8 mouse cellular contexts compared by ENCODE assay signal in the genomic region with DNA sequence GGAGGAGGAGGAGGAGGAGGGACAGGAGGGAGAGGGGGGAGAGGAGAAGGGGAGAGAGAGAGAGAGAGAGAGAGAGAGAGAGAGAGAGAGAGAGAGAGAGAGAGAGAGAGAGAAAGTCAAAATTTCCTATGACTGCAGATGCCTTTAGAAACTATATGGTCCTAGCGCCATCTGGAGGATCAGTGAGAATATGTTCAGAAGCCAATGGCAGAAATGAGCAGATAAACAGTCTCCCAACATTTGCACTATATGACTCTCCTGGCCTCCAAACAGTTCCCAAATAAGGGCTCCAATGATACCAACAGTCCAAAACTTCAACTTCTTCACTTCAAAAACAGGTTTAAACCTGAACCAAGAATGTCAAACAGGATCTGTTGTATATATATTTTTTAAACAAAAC.
DNase-seq lines count a peak whose midpoint lies in the region; ATAC-seq and TF ChIP-seq lines count a peak whose summit lies in the region.
"Had no signal": no experiment of that assay in that cellular context is flagged by ENCODE, and none has a peak within 500 bp of the region (broad histone marks: within the 10 kb centered on the region; RNA-seq: fewer than 3 reads in every experiment).

No protein-coding gene starts in this region.

- H3K4me2 ChIP-seq in kidney, postnatal 0 days (ENCODE audit: low read length), result no peak overlapping the region
- no peak overlapping the region for H3K4me2 ChIP-seq in kidney, embryonic 15.5 days
- no peak overlapping the region for H3K4me2 ChIP-seq in midbrain, postnatal 0 days (ENCODE audit: low read depth, low read length, poor library complexity, severe bottlenecking)
- H3K4me2 ChIP-seq: embryonic facial prominence, embryonic 15.5 days had no signal

- H3K36me3 ChIP-seq in kidney, postnatal 0 days (ENCODE audit: insufficient read depth, low read length), result no peaks in the 10 kb centered on the region
- H3K36me3 ChIP-seq in kidney, embryonic 15.5 days, result no peaks in the 10 kb centered on the region
- no peaks in the 10 kb centered on the region for H3K36me3 ChIP-seq in midbrain, postnatal 0 days (ENCODE audit: insufficient read depth, low read length)
- H3K36me3 ChIP-seq: embryonic facial prominence, embryonic 15.5 days had no signal

- H3K27ac ChIP-seq in kidney, postnatal 0 days, result no peak overlapping the region
- no peak overlapping the region for H3K27ac ChIP-seq in kidney, embryonic 15.5 days
- H3K27ac ChIP-seq in midbrain, postnatal 0 days (ENCODE audit: low read depth, low read length), result no peak overlapping the region
- H3K27ac ChIP-seq: embryonic facial prominence, embryonic 15.5 days had no signal

- H3K9me3 ChIP-seq in kidney, postnatal 0 days (replicated peaks; ENCODE audit: low read length), result no peaks in the 10 kb centered on the region
- H3K9me3 ChIP-seq in kidney, embryonic 15.5 days (replicated peaks), result no peaks in the 10 kb centered on the region
- no peaks in the 10 kb centered on the region for H3K9me3 ChIP-seq in midbrain, postnatal 0 days (ENCODE audit: low read length)
- H3K9me3 ChIP-seq: embryonic facial prominence, embryonic 15.5 days had no signal

- no peaks in the 10 kb centered on the region for H3K4me1 ChIP-seq in kidney, postnatal 0 days (replicated peaks; ENCODE audit: insufficient read depth, low read length)
- H3K4me1 ChIP-seq in kidney, embryonic 15.5 days, result 0 out of 2 replicates have a peak, but pooled peaks cover 2% of the 10 kb centered on the region
- no peaks in the 10 kb centered on the region for H3K4me1 ChIP-seq in midbrain, postnatal 0 days (ENCODE audit: insufficient read depth, low read length)
- H3K4me1 ChIP-seq: embryonic facial prominence, embryonic 15.5 days had no signal

- H3K4me3 ChIP-seq in kidney, postnatal 0 days (replicated peaks; ENCODE audit: low read depth, low read length), result no peak overlapping the region
- no peak overlapping the region for H3K4me3 ChIP-seq in kidney, embryonic 15.5 days (replicated peaks)
- H3K4me3 ChIP-seq in midbrain, postnatal 0 days (ENCODE audit: low read depth, low read length), result no peak overlapping the region
- H3K4me3 ChIP-seq: embryonic facial prominence, embryonic 15.5 days had no signal

- no peak overlapping the region for H3K9ac ChIP-seq in kidney, postnatal 0 days (ENCODE audit: low read depth, low read length)
- no peak overlapping the region for H3K9ac ChIP-seq in kidney, embryonic 15.5 days
- H3K9ac ChIP-seq in midbrain, postnatal 0 days (replicated peaks; ENCODE audit: low read length, poor library complexity, severe bottlenecking), result no peak overlapping the region
- H3K9ac ChIP-seq: embryonic facial prominence, embryonic 15.5 days had no signal

- 0% methylated on average over 1 of the region's 1 CpGs for WGBS in kidney, postnatal 0 days
- WGBS in kidney, embryonic 15.5 days, result 0% methylated on average over 1 of the region's 1 CpGs
- 0% methylated on average over 1 of the region's 1 CpGs for WGBS in midbrain, postnatal 0 days

- H3K27me3 ChIP-seq in kidney, postnatal 0 days (ENCODE audit: insufficient read depth, low read length), result no peaks in the 10 kb centered on the region
- H3K27me3 ChIP-seq in kidney, embryonic 15.5 days, result no peaks in the 10 kb centered on the region
- H3K27me3 ChIP-seq in midbrain, postnatal 0 days (ENCODE audit: insufficient read depth, low read length), result no peaks in the 10 kb centered on the region
- H3K27me3 ChIP-seq: embryonic facial prominence, embryonic 15.5 days had no signal

- peak; percentile 82 for TF ChIP-seq CTCF in kidney, postnatal 0 days (IDR thresholded peaks at IDR 0.05; ENCODE audit: low read depth)
- peak; percentile 86 for TF ChIP-seq CTCF in midbrain, postnatal 0 days (IDR thresholded peaks at IDR 0.05)

- no peak for ATAC-seq in kidney, postnatal 0 days (replicated peaks; ENCODE audit: low FRiP score, low read depth)
- ATAC-seq in kidney, embryonic 15.5 days (replicated peaks; ENCODE audit: low FRiP score), result no peak
- ATAC-seq in midbrain, postnatal 0 days (ENCODE audit: low FRiP score), result no peak
- no peak for ATAC-seq in erythroid progenitor cell, adult 5-6 weeks (replicated peaks; ENCODE audit: low FRiP score, poor library complexity, severe bottlenecking)

- peak; percentile 79 for DNase-seq in kidney, postnatal 0 days (ENCODE audit: low spot score)
- peak; percentile 22 for DNase-seq in adipocyte (ENCODE audit: low spot score)
- DNase-seq in cerebellum, adult 9-10 months, result peak; percentile 87
- peak; percentile 37 to 62 for DNase-seq in kidney, postnatal 36 days
- peak; percentile 86 for DNase-seq in midbrain, postnatal 0 days (ENCODE audit: low spot score)

Comparison
In these comparisons a context has a peak if more than half of its experiments do, and no peak if none do; other contexts are left out.
1. DNase-seq: peak in every context shown above with its lines; median percentile 87 in cerebellum, adult 9-10 months; 86 in midbrain, postnatal 0 days; 79 in kidney, postnatal 0 days; 50 in kidney, postnatal 36 days; 22 in adipocyte.